Mouse (Mus musculus) left cerebral cortex, adult 18-20 months (tissue): ENCODE measurements around the gene Nle1. TPM values are rescaled to one million over a fixed set of nuclear protein-coding genes. Genes with fewer than 3 reads are reported as not detected.

Experiments
- total RNA-seq, 2 experiments: library from RNA; stranded (reverse); gene quantifications; 2 replicates each; pipeline ENCODE4 v1.2.3; 2021

Gene Nle1
- total RNA-seq, 2 experiments from 2014 or later: 37.2 to 41.6 TPM

Other genes with a start within 250 kb of the Nle1 start
- under 1 TPM; 0.21 to 0.26 TPM for gene Cct6b, start 144.1 kb downstream of the Nle1 start, total RNA-seq
- gene Zfp830, start 144.1 kb downstream of the Nle1 start, total RNA-seq: 10 to 100 TPM; 15.3 to 18.0 TPM
- gene Lig3, start 127.3 kb downstream of the Nle1 start, total RNA-seq: 10 to 100 TPM; 21.0 to 21.1 TPM
- gene Rffl, start 37.2 kb downstream of the Nle1 start, total RNA-seq: 10 to 100 TPM; 11.1 to 11.2 TPM
- gene Rad51d, start 17.8 kb downstream of the Nle1 start, total RNA-seq: 10 to 100 TPM; 17.5 to 21.0 TPM
- gene Fndc8, start 16.3 kb downstream of the Nle1 start, total RNA-seq: not detected
- gene Unc45b, start 2.1 kb upstream of the Nle1 start, total RNA-seq: 1 to 10 TPM in 1 of 2 experiments, under 1 TPM in 1; 1.00 to 1.5 TPM
- 1 to 10 TPM; 2.4 to 4.2 TPM for gene Slfn5, start 42.9 kb upstream of the Nle1 start, total RNA-seq
- gene Slfn9, start 83.4 kb upstream of the Nle1 start, total RNA-seq: under 1 TPM; 0.21 to 0.28 TPM
- under 1 TPM; 0.80 to 0.81 TPM for gene Slfn8, start 112.4 kb upstream of the Nle1 start, total RNA-seq
- gene Slfn2, start 156.7 kb upstream of the Nle1 start, total RNA-seq: 1 to 10 TPM in 1 of 2 experiments, under 1 TPM in 1; 0.80 to 1.8 TPM
- not detected for gene Slfn1, start 208.4 kb upstream of the Nle1 start, total RNA-seq